Mouse (Mus musculus): ENCODE measurements around the gene Gbf1. TPM values are rescaled to one million over a fixed set of nuclear protein-coding genes. Genes with fewer than 3 reads are reported as not detected.
A peak's percentile ranks its signal among the peaks of the same experiment; 100 is the strongest.

The Gbf1 gene
- polyA plus RNA-seq, 1 experiment from 2014 or later, result 71.1 TPM

GRCm38 (mm10) chr19:46313591-46313990, 161.3 kb downstream of the Gbf1 start:
- 67% methylated on average over 6 of the region's 6 CpGs for WGBS
- H3K27me3 ChIP-seq, result peaks cover 33% of the 10 kb centered on the region
- no peak for ATAC-seq (ENCODE audit: low FRiP score, low read depth)
- H3K36me3 ChIP-seq, result peaks cover 26% of the 10 kb centered on the region; the same call in 1 of the 2 replicates
- H3K4me2 ChIP-seq, result no peak overlapping the region
- H3K4me1 ChIP-seq (replicated peaks), result peaks cover 43% of the 10 kb centered on the region
- no peak overlapping the region for H3K27ac ChIP-seq (replicated peaks)
- H3K4me3 ChIP-seq, result no peak overlapping the region
- H3K9ac ChIP-seq, result no peak overlapping the region
- H3K9me3 ChIP-seq, result no peaks in the 10 kb centered on the region

GRCm38 (mm10) chr19:46314151-46314601, 161.9 kb downstream of the Gbf1 start:
- H3K4me1 ChIP-seq (replicated peaks), result peaks cover 45% of the 10 kb centered on the region
- H3K9me3 ChIP-seq, result no peaks in the 10 kb centered on the region
- H3K4me3 ChIP-seq, result no peak overlapping the region
- peaks cover 33% of the 10 kb centered on the region for H3K27me3 ChIP-seq
- WGBS, result 15% methylated on average over 18 of the region's 18 CpGs
- H3K36me3 ChIP-seq, result peaks cover 26% of the 10 kb centered on the region; the same call in 1 of the 2 replicates
- no peak overlapping the region for H3K9ac ChIP-seq
- ATAC-seq (ENCODE audit: low FRiP score, low read depth), result no peak
- no peak overlapping the region for H3K4me2 ChIP-seq
- no peak overlapping the region for H3K27ac ChIP-seq (replicated peaks)

- Histone ChIP-seq H3K27me3 (peaks cover 37% of the 10 kb centered on the region), H3K4me1 (replicated peaks) (peaks cover 54% of the 10 kb centered on the region), H3K36me3 (peaks cover 26% of the 10 kb centered on the region; the same call in 1 of the 2 replicates), H3K27ac (replicated peaks) (no peak overlapping the region), H3K9me3 (no peaks in the 10 kb centered on the region), H3K4me2 (0 out of 2 replicates have a peak overlapping the region, but pooled peaks have one; percentile 82), H3K9ac (no peak overlapping the region), H3K4me3 (no peak overlapping the region)
- WGBS, result 46% methylated on average over 14 of the region's 14 CpGs
- no peak for ATAC-seq (ENCODE audit: low FRiP score, low read depth)
These were observed 162.8 kb downstream of the Gbf1 start for GRCm38 (mm10) chr19:46314872-46315742.

GRCm38 (mm10) chr19:46315752-46316610, 163.7 kb downstream of the Gbf1 start:
- Histone ChIP-seq H3K4me1 (replicated peaks) (peaks cover 60% of the 10 kb centered on the region), H3K27me3 (peaks cover 40% of the 10 kb centered on the region)

GRCm38 (mm10) chr19:46316846-46317545, 164.7 kb downstream of the Gbf1 start:
- H3K36me3 ChIP-seq, result peaks cover 17% of the 10 kb centered on the region; the same call in 1 of the 2 replicates
- peaks cover 40% of the 10 kb centered on the region for H3K27me3 ChIP-seq
- peak overlapping the region; percentile 79 for H3K27ac ChIP-seq (replicated peaks)
- H3K4me1 ChIP-seq (replicated peaks), result peaks cover 70% of the 10 kb centered on the region
- peak overlapping the region; percentile 82 for H3K4me2 ChIP-seq
- peak overlapping the region; percentile 60 for H3K9ac ChIP-seq
- ATAC-seq (ENCODE audit: low FRiP score, low read depth), result no peak
- peak overlapping the region; percentile 66 for H3K4me3 ChIP-seq
- H3K9me3 ChIP-seq, result no peaks in the 10 kb centered on the region
- 23% methylated on average over 15 of the region's 15 CpGs for WGBS

More at GRCm38 (mm10) chr19:46315752-46316610, 163.7 kb downstream of the Gbf1 start:
- no peaks in the 10 kb centered on the region for H3K9me3 ChIP-seq
- 40% methylated on average over 12 of the region's 12 CpGs for WGBS
- H3K36me3 ChIP-seq, result peaks cover 23% of the 10 kb centered on the region; the same call in 1 of the 2 replicates
- ATAC-seq (ENCODE audit: low FRiP score, low read depth), result no peak
- peak overlapping the region; percentile 60; the same call in 1 of the 2 replicates for H3K9ac ChIP-seq
- H3K4me3 ChIP-seq, result peak overlapping the region; percentile 66
- H3K4me2 ChIP-seq, result peak overlapping the region; percentile 82
- H3K27ac ChIP-seq (replicated peaks), result no peak overlapping the region

- WGBS, result under 1% methylated on average over 44 of the region's 48 CpGs
- peaks cover 40% of the 10 kb centered on the region for H3K27me3 ChIP-seq
- peaks cover 14% of the 10 kb centered on the region; the same call in 1 of the 2 replicates for H3K36me3 ChIP-seq
These were observed 165.2 kb downstream of the Gbf1 start for GRCm38 (mm10) chr19:46317546-46317885.

GRCm38 (mm10) chr19:46318031-46318471, 165.7 kb downstream of the Gbf1 start:
- H3K9me3 ChIP-seq, result no peaks in the 10 kb centered on the region
- 1% methylated on average over 32 of the region's 42 CpGs for WGBS
- peaks cover 40% of the 10 kb centered on the region for H3K27me3 ChIP-seq
- peak; percentile 11; the same call in 1 of the 2 replicates for ATAC-seq (ENCODE audit: low FRiP score, low read depth)
- peak overlapping the region; percentile 60 for H3K9ac ChIP-seq
- peak overlapping the region; percentile 79 for H3K27ac ChIP-seq (replicated peaks)
- peak overlapping the region; percentile 82 for H3K4me2 ChIP-seq
- H3K4me3 ChIP-seq, result peak overlapping the region; percentile 66
- H3K36me3 ChIP-seq, result peaks cover 11% of the 10 kb centered on the region; the same call in 1 of the 2 replicates
- H3K4me1 ChIP-seq (replicated peaks), result peaks cover 81% of the 10 kb centered on the region

More at GRCm38 (mm10) chr19:46317546-46317885, 165.2 kb downstream of the Gbf1 start:
- Histone ChIP-seq H3K4me1 (replicated peaks) (peaks cover 75% of the 10 kb centered on the region), H3K4me2 (peak overlapping the region; percentile 82), H3K27ac (replicated peaks) (peak overlapping the region; percentile 79), H3K9me3 (no peaks in the 10 kb centered on the region), H3K4me3 (peak overlapping the region; percentile 66), H3K9ac (peak overlapping the region; percentile 60)
- peak; percentile 28 for ATAC-seq (ENCODE audit: low FRiP score, low read depth)

- H3K9me3 ChIP-seq, result no peaks in the 10 kb centered on the region
- ATAC-seq (ENCODE audit: low FRiP score, low read depth), result peak; percentile 32; the same call in 1 of the 2 replicates
- 0 out of 2 replicates have a peak overlapping the region, but pooled peaks have one; percentile 60 for H3K9ac ChIP-seq
- peaks cover 36% of the 10 kb centered on the region for H3K27me3 ChIP-seq
- WGBS, result 11% methylated on average over 16 of the region's 16 CpGs
- H3K27ac ChIP-seq (replicated peaks), result peak overlapping the region; percentile 79
- peak overlapping the region; percentile 66 for H3K4me3 ChIP-seq
- peak overlapping the region; percentile 82 for H3K4me2 ChIP-seq
- H3K4me1 ChIP-seq (replicated peaks), result peaks cover 87% of the 10 kb centered on the region
- H3K36me3 ChIP-seq, result peaks cover 4% of the 10 kb centered on the region; the same call in 1 of the 2 replicates
These were observed 166.5 kb downstream of the Gbf1 start for GRCm38 (mm10) chr19:46318586-46319378.

- H3K27me3 ChIP-seq, result peaks cover 24% of the 10 kb centered on the region
- peaks cover 94% of the 10 kb centered on the region for H3K4me1 ChIP-seq (replicated peaks)
- H3K4me2 ChIP-seq, result no peak overlapping the region
- no peak overlapping the region for H3K27ac ChIP-seq (replicated peaks)
- H3K9me3 ChIP-seq, result no peaks in the 10 kb centered on the region
- no peaks in the 10 kb centered on the region for H3K36me3 ChIP-seq
- WGBS, result 83% methylated on average over 8 of the region's 8 CpGs
- H3K9ac ChIP-seq, result no peak overlapping the region
- no peak overlapping the region for H3K4me3 ChIP-seq
- no peak for ATAC-seq (ENCODE audit: low FRiP score, low read depth)
These were observed 167.9 kb downstream of the Gbf1 start for GRCm38 (mm10) chr19:46320076-46320785.
